Mouse (Mus musculus) mouse embryonic stem cell (cell line): ENCODE data around the gene Olfr916.

Source experiments
- in situ Hi-C, 2 experiments: fragments of 300-500 bp; cut with MboI; formaldehyde crosslinking; loops; 1 replicate in 1 of 2; 3 replicates in 1 of 2; pipeline ENCODE4 v1.14.3; 2019 to 2020; ENCODE audit warnings: low sequenced_read_pairs in 2 of 2, low pct_unique_long_range_greater_than_20kb in 1 of 2, mixed read lengths in 1 of 2; ENCODE audit not compliant: unreplicated experiment in 1 of 2

The Olfr916 gene

GRCm38 (mm10) chr9:38659775-38660174 is at the start of gene Olfr916:
Gene Olfr916 (minus strand): TSS chr9:38659875.
- in situ Hi-C loops: no loop called here

DNA sequence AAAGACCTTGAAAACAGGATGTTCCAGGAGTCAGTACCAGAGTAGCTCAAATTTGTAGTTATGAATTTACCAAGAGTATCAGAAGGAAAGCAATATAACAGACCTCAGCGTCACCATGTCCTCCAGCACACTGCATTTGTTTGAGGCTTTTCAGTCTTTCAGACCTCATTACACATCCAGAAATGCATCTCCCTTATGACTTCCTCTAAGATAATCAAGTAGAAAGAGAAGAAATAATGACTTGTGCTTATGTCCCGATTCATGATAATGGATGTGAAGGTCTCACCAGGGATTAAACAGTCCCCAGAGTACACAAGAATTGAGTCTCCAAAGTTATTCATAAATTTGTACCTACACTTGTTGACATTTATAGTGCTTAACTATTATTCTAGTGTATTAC is 14.8 kb upstream of the Olfr916 start, which contains the start of gene Olfr918:
Gene Olfr918 (minus strand): TSS at position 101 of the 400 bp plus-strand sequence.
- in situ Hi-C loops: no loop called here

GRCm38 (mm10) chr9:38672887-38673286 is 13.2 kb upstream of the Olfr916 start:
- in situ Hi-C loops: no loop called here

GRCm38 (mm10) chr9:38665742-38666141 is 6.1 kb upstream of the Olfr916 start, which contains the start of gene Olfr917:
Gene Olfr917 (minus strand): TSS chr9:38665842.
- in situ Hi-C loops: no loop called here

DNA sequence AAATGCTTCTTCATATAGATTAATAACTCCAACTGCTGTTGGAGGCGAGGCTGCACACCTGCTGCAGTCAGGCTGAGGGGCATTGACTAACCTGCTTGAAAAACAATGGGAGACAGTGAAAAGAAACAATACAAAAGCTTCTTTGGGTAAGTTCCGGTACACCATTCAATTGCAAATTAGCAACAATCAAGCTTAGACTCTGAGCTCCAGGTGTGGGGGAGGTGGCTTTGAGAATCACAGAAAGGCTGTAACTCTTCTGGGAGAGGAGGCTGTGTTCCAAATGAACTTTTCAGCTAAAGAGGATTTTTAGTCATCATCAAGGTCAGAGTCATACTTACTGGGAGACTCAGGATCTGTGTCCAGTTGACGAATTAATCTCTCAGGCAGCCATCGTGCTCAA is 27.3 kb downstream of the Olfr916 start:
- in situ Hi-C loops: loop anchor here in 1 of 2 experiments (25.0 kb wide), 1 partner anchor 220 kb away; the partner anchor contains the start of gene Olfr147
